Mouse (Mus musculus) testis, adult 2 months (tissue): ENCODE data around the gene Slc39a11. TPM values are rescaled to one million over a fixed set of nuclear protein-coding genes. Genes with fewer than 3 reads are reported as not detected.

Experiments
- H3K27ac ChIP-seq: fragments of 200-500 bp; 2 replicates; pipeline ENCODE4 v1.5.1; 2012; ENCODE audit warnings: low read depth, low read length; ENCODE audit not compliant: control insufficient read depth, insufficient read depth
- H3K27me3 ChIP-seq: fragments of 200-500 bp; 2 replicates; pipeline ENCODE4 v1.6.1; 2012; ENCODE audit warnings: mild to moderate bottlenecking, low read length, moderate library complexity; ENCODE audit not compliant: control insufficient read depth, insufficient read depth
- H3K36me3 ChIP-seq: fragments of 200-500 bp; 2 replicates; pipeline ENCODE4 v1.6.1; 2012; ENCODE audit warnings: mild to moderate bottlenecking, low read length; ENCODE audit not compliant: control insufficient read depth, insufficient read depth
- H3K4me1 ChIP-seq: fragments of 200-500 bp; 2 replicates; pipeline ENCODE4 v1.6.1; 2012; ENCODE audit warnings: low read length; ENCODE audit not compliant: control insufficient read depth, insufficient read depth
- H3K4me3 ChIP-seq: fragments of 200-500 bp; 2 replicates; pipeline ENCODE4 v1.5.1; 2012; ENCODE audit warnings: low read depth, mild to moderate bottlenecking, low read length, moderate library complexity, mixed read lengths; ENCODE audit not compliant: control insufficient read depth
- CTCF ChIP-seq: fragments of 200-500 bp; IDR thresholded peaks from 2 replicates; pipeline ENCODE4 v1.5.1; 2012; ENCODE audit warnings: low read depth, mild to moderate bottlenecking, inconsistent platforms, low read length, moderate library complexity; ENCODE audit not compliant: control insufficient read depth, insufficient read depth, insufficient replicate concordance
- POLR2A ChIP-seq: fragments of 200-500 bp; IDR thresholded peaks from 2 replicates; pipeline ENCODE4 v1.6.1; 2012; ENCODE audit warnings: low read depth, mild to moderate bottlenecking, inconsistent platforms, low read length, moderate library complexity; ENCODE audit not compliant: control insufficient read depth
- polyA plus RNA-seq: library from polyadenylated mRNA; depleted of rRNA; stranded (reverse); fragments of >200 nt; gene quantifications from 2 replicates; pipeline ENCODE4 v1.2.3, GENCODE M21; 2012

Gene Slc39a11
- polyA plus RNA-seq, 1 experiment, result 8.9 TPM

DNA sequence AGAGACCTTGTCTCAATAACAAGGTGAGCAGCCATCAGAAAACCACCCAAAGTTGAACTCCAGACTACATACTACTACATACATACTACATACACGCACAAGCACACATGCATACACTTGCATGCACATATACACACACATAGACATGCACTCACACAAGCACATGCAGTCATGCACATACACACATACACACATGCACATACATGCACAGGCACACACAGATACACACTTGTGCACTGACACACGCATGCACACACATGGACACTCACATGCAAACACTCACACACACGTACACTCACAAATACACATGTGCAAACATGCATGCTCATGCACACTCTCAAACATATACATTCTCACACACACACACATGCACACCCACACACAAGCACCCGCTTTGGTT lies 242.4 kb downstream of the Slc39a11 start:
- Histone ChIP-seq H3K27me3 (no peaks in the 10 kb centered on the region), H3K4me3 (no peak overlapping the region), H3K36me3 (no peaks in the 10 kb centered on the region), H3K27ac (no peak overlapping the region), H3K4me1 (no peaks in the 10 kb centered on the region)
- TF ChIP-seq POLR2A (no peak), CTCF (no peak)

DNA sequence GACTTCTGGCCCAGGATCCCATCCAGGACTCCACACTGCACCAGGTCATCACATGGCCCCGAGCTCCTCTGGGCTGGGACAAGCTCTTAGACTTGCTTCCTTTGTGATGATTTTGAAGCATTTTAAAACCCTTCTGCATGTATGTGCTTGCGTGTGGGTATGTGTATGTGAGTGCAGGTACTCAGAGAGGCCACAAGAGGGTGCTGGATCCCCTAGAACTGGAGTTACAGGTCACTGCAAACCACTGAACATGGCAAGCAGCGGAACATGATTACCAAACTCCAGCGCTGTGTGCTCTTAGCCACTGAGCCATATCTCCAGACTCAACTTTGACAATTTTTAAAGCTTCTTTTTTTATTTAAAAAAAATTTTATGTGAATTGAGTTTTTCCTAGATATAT lies 249.0 kb downstream of the Slc39a11 start:
- TF ChIP-seq CTCF (peak; percentile 22; the same call in 1 of the 2 replicates), POLR2A (no peak)
- Histone ChIP-seq H3K4me1 (peaks cover 10% of the 10 kb centered on the region), H3K27ac (no peak overlapping the region), H3K36me3 (no peaks in the 10 kb centered on the region), H3K27me3 (no peaks in the 10 kb centered on the region), H3K4me3 (no peak overlapping the region)

DNA sequence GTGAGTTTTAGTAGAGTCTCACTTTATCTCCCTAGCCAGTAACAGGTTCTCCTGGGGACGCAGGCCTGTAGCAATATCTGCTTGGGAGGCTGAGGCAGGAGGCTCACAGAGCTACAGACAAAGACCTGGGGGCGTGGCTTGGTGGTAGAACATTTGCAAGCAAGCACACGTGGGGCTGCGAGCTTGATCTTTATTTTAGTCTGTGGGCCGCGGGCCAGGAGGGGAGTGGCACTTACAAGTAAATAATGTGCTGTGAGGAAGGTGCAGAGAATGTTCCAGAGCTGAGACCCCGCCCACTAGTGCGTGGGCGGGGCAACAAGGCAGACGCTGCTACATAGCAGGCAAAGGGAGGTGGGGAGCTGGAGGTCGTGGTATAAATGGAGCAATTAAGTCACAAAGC lies 250.3 kb downstream of the Slc39a11 start:
- peaks cover 10% of the 10 kb centered on the region for H3K4me1 ChIP-seq
- TF ChIP-seq CTCF, result no peak
- no peak for TF ChIP-seq POLR2A
- H3K36me3 ChIP-seq, result no peaks in the 10 kb centered on the region
- H3K4me3 ChIP-seq, result peak overlapping the region; percentile 72
- no peak overlapping the region for H3K27ac ChIP-seq
- H3K27me3 ChIP-seq, result no peaks in the 10 kb centered on the region

DNA sequence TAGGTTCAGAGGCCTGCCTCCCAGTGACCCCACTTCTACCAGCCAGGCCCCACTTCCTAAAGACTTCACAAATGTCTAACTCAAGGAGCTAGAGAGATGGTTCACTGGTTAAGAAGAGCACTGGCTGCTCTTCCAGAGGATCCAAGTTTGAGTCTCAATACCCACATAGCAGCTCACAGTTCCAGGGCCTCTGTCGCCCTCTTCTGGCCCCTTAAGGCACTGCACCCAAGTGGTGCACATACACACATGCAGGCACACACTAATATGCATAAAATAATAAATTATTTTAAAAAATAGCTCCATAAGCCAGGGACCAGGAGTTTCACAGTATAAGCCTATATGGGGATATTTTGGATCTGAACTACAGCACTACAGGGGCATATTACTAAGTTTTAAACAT lies 252.5 kb downstream of the Slc39a11 start:
- no peak for TF ChIP-seq POLR2A
- TF ChIP-seq CTCF, result peak; percentile 85; the same call in 1 of the 2 replicates

DNA sequence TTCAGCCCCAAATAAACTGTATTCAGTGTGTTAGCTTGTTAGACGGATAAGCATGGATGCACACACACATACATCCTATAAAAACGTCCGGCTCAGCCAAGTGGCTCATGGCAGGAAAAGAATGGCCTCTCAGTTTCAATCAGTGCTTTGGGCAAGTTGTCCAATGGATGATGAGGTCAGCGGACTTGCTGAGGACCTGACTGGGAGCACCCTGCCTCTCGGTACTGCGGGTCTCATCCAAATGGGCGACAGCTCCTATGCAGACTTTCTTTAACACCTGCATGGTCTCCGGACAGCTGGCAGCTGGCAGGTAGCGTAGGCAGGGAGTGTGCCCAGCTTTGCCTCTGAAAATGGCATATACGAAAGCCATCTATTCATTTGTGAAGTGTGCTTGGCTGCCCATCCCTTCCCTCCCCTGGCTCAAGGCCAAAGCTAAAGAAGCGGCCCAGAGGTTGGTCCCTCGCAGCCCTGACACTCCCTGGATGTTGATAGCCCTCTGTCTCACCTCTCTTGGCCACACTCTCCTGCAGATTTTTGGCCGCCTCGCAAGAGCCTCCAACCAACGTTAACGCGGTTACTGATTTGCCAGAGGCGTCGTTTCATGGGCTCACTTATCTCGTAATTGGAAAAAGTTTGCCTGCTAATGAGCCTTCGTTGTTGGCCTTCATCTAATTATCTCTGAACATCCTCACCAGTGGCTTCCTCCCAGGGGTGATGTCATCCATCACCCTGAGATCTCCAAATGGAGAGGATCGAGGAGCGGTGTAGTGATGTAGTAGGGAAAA lies 256.3 kb downstream of the Slc39a11 start:
- Histone ChIP-seq H3K36me3 (no peaks in the 10 kb centered on the region), H3K27me3 (no peaks in the 10 kb centered on the region), H3K27ac (no peak overlapping the region), H3K4me1 (no peaks in the 10 kb centered on the region), H3K4me3 (no peak overlapping the region)
- TF ChIP-seq POLR2A, result no peak
- no peak for TF ChIP-seq CTCF

More for the DNA sequence above, 252.5 kb downstream of the Slc39a11 start:
- H3K27me3 ChIP-seq, result no peaks in the 10 kb centered on the region
- no peak overlapping the region for H3K4me3 ChIP-seq
- H3K36me3 ChIP-seq, result no peaks in the 10 kb centered on the region
- peaks cover 10% of the 10 kb centered on the region for H3K4me1 ChIP-seq
- H3K27ac ChIP-seq, result no peak overlapping the region

DNA sequence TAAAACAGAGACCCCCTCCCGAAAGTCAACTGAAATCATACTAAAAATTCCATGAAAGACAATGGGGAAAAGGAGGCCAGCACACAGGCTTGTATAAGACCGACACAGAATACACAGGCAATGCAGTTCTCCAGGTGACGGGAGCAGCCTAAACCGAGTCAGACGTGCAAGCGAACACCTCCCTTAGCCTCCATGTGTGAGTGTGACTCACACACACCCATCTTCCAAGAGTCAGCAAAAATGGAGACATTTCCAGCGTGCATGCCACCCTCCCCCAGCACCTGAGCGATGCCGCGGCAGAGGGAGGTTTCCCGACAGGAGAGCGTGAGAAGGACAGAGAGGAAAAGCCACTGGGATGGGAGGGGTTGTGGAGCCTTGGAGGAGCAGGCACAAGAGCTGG lies 258.2 kb downstream of the Slc39a11 start:
- Histone ChIP-seq H3K36me3 (no peaks in the 10 kb centered on the region), H3K27me3 (no peaks in the 10 kb centered on the region), H3K27ac (no peak overlapping the region), H3K4me3 (no peak overlapping the region), H3K4me1 (no peaks in the 10 kb centered on the region)
- TF ChIP-seq POLR2A, result no peak
- TF ChIP-seq CTCF, result no peak

DNA sequence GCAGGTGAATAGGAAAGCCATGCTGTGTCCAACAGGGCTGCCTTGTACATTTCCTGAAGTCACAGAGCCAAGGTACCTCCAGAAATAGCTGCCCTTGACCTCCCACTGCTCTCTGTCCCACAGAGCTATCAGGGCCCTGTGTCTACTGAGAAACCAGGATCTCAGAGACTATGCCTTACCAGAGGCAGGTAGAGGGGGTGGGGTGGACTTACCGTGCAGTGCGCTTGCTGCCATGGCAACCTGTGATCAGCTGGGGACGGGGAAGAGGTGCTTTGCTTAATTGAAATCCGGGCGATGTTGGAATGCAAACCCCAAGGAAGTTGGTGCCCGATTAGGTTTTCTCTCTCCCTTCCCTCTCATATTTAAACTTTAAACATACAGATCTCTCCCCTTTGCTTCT lies 260.2 kb downstream of the Slc39a11 start:
- H3K27ac ChIP-seq, result no peak overlapping the region
- no peak overlapping the region for H3K4me3 ChIP-seq
- H3K4me1 ChIP-seq, result no peaks in the 10 kb centered on the region
- no peaks in the 10 kb centered on the region for H3K27me3 ChIP-seq
- H3K36me3 ChIP-seq, result no peaks in the 10 kb centered on the region
- TF ChIP-seq POLR2A (no peak), CTCF (no peak)
